Mouse (Mus musculus) ES-Bruce4 (cell line): Measurements from ENCODE around the gene Prkag2. TPM values are rescaled to one million over a fixed set of nuclear protein-coding genes. Genes with fewer than 3 reads are reported as not detected.

Experiments used
- H3K27ac ChIP-seq: 2 replicates; pipeline ENCODE4 v1.5.1; 2012; ENCODE audit warnings: low read length, inconsistent platforms; ENCODE audit not compliant: insufficient read depth
- H3K27me3 ChIP-seq: 2 replicates; pipeline ENCODE4 v1.6.1; 2012; ENCODE audit warnings: mild to moderate bottlenecking, low read length, inconsistent platforms; ENCODE audit not compliant: control insufficient read depth, poor library complexity, insufficient read depth, severe bottlenecking
- H3K36me3 ChIP-seq: 2 replicates; pipeline ENCODE4 v1.6.1; 2012; ENCODE audit warnings: inconsistent platforms, mild to moderate bottlenecking, low read length, moderate library complexity; ENCODE audit not compliant: control insufficient read depth, poor library complexity, insufficient read depth, severe bottlenecking
- H3K4me1 ChIP-seq: one replicate; pipeline ENCODE4 v1.8.1; 2011; ENCODE audit warnings: low read length; ENCODE audit not compliant: control insufficient read depth, insufficient read depth
- H3K4me3 ChIP-seq: 2 replicates; pipeline ENCODE4 v1.5.1; 2011; ENCODE audit warnings: low read depth, mild to moderate bottlenecking, low read length
- H3K9ac ChIP-seq: 2 replicates; pipeline ENCODE4 v1.6.1; 2012; ENCODE audit warnings: low read depth, mild to moderate bottlenecking, inconsistent platforms; ENCODE audit not compliant: poor library complexity, severe bottlenecking
- H3K9me3 ChIP-seq: replicated peaks from 2 replicates; pipeline ENCODE4 v1.6.1; 2012; ENCODE audit warnings: mild to moderate bottlenecking, low read length, inconsistent platforms; ENCODE audit not compliant: control insufficient read depth, poor library complexity, insufficient read depth, severe bottlenecking
- CTCF ChIP-seq: IDR thresholded peaks from one replicate; pipeline ENCODE4 v1.8.1; 2011; ENCODE audit warnings: low read depth, low read length
- EP300 ChIP-seq: IDR thresholded peaks from 2 replicates; pipeline ENCODE4 v1.6.1; 2011; ENCODE audit warnings: low read depth, low read length; ENCODE audit not compliant: insufficient read depth
- POLR2A ChIP-seq: IDR thresholded peaks from one replicate; pipeline ENCODE4 v1.8.1; 2011; ENCODE audit warnings: low read length; ENCODE audit not compliant: insufficient read depth
- polyA plus RNA-seq: library from polyadenylated mRNA; stranded (reverse); fragments of >200 nt; gene quantifications from 2 replicates; pipeline ENCODE4 v1.2.4, GENCODE M21; 2011; ENCODE audit warnings: low read depth; ENCODE audit not compliant: missing spikeins, insufficient read depth, insufficient read length

Gene Prkag2
- polyA plus RNA-seq, 1 experiment, result 22.0 TPM

DNA sequence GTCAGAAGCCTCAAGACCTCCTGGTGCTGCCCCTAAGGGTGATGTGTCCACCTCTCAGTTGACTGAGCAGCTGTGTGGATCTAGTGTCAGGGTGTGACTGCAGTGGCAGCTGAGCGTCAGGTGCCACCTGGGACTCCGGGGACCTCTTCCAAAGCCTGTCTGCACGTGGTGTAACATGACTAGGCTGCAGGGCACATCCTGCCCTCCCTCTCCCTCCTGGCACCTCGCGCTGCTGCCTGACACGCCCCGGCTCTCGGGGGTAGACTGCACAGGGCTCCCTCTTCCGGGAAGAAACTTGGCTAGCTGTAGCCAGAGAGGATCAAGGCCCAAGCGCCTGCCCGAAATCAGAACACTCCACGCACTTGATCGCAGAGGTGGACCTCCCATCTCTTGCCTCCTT lies 127.2 kb downstream of the Prkag2 start:
- Histone ChIP-seq H3K9me3 (no peaks in the 10 kb centered on the region), H3K27ac (no peak overlapping the region), H3K36me3 (no peaks in the 10 kb centered on the region), H3K4me3 (no peak overlapping the region), H3K4me1 (peaks cover 6% of the 10 kb centered on the region), H3K9ac (no peak overlapping the region), H3K27me3 (no peaks in the 10 kb centered on the region)
- TF ChIP-seq EP300, result no peak
- no peak for TF ChIP-seq CTCF
- TF ChIP-seq POLR2A, result no peak

DNA sequence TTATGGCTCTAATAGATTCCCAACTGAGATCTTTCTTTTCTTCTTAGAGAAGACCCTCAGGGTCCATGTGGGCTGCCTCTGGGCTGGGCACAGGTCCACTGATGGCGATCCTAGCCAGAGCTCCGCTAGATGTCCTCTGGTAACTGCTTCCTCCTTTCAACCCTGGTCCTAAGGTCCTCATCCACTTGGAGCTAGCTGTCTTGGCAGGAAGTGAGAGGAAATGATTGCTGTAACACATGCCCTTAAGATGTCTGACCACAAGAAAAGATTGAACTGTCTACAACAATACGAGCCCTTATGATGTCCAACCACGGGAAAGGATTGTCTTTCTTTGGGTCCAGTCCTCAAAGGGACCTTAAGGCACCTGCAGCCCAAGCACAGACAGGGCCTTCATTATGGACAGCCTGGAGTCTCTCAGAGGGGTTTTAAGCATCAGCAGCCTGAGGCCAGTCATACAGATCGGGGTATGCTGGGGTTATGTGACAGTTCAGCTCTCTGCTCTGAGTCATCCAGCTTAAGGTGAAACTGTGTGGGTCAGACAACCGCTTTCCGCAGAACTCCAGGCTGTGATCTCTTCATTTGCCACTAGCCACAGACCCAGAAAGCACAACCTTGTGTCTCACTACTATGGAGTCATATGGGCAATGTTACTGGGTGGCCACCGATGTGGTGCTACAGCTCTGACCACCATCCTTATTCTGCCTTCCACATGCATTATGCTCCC lies 129.7 kb downstream of the Prkag2 start:
- Histone ChIP-seq H3K4me1 (no peaks in the 10 kb centered on the region), H3K9ac (no peak overlapping the region), H3K27ac (no peak overlapping the region), H3K36me3 (no peaks in the 10 kb centered on the region), H3K27me3 (no peaks in the 10 kb centered on the region), H3K4me3 (no peak overlapping the region), H3K9me3 (no peaks in the 10 kb centered on the region)
- no peak for TF ChIP-seq POLR2A
- no peak for TF ChIP-seq CTCF
- TF ChIP-seq EP300, result no peak

DNA sequence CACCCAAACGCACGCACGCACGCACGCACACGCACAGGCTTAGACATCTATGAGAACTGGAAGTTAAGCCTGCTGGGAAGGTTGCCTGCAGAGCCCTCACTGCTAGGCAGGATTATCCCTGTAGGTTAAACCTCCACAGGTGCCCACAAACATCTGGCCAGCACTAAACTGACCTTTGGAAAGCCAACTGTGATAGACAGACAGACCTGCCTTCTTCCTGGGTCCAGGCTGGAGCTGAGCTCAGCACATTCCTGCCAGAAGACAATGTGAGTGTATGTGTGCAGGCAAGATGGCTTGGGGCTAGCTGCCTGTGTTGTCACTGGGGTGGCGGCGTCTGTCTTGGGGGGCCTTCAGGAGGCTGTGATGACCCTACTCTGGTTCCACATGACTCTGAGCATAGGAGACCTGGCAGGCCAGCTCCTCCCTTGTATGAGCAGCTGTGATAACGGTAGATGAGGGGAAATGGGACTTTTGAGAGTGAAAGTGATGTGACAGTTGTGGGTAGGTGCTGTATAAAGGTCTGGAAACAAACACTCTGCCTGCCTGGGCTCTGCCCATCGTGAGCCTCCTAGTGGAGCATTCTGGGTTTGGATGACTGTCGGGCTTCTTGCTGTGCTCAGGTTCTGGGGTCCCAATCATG lies 131.1 kb downstream of the Prkag2 start:
- Histone ChIP-seq H3K27ac (no peak overlapping the region), H3K36me3 (no peaks in the 10 kb centered on the region), H3K4me1 (no peaks in the 10 kb centered on the region), H3K27me3 (no peaks in the 10 kb centered on the region), H3K9ac (no peak overlapping the region), H3K9me3 (no peaks in the 10 kb centered on the region), H3K4me3 (no peak overlapping the region)
- TF ChIP-seq POLR2A, result no peak
- no peak for TF ChIP-seq CTCF
- TF ChIP-seq EP300, result no peak

DNA sequence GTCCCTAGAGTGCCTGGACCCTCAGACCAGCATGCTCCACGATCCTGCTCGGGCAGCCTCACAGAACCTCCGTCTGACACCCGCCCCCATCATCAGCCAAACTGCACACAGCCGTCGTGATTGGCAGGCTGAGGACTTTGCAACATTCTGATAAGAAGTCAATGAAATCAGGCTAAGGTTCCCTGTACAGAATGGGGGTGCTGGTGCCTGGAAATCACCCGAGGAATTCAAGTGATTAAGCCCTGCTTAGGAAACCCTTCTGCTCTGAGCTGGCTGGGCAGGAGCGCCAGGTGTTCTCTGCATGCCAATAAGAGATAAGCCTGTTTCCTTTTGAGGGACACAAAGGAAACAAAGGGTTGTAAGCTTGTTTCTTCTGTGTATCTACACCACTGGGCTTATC lies 131.7 kb downstream of the Prkag2 start:
- H3K9me3 ChIP-seq, result no peaks in the 10 kb centered on the region
- H3K27ac ChIP-seq, result no peak overlapping the region
- TF ChIP-seq CTCF, result no peak
- TF ChIP-seq POLR2A, result no peak
- TF ChIP-seq EP300, result no peak
- no peaks in the 10 kb centered on the region for H3K36me3 ChIP-seq
- no peaks in the 10 kb centered on the region for H3K27me3 ChIP-seq
- H3K4me3 ChIP-seq, result no peak overlapping the region
- H3K4me1 ChIP-seq, result no peaks in the 10 kb centered on the region
- no peak overlapping the region for H3K9ac ChIP-seq

DNA sequence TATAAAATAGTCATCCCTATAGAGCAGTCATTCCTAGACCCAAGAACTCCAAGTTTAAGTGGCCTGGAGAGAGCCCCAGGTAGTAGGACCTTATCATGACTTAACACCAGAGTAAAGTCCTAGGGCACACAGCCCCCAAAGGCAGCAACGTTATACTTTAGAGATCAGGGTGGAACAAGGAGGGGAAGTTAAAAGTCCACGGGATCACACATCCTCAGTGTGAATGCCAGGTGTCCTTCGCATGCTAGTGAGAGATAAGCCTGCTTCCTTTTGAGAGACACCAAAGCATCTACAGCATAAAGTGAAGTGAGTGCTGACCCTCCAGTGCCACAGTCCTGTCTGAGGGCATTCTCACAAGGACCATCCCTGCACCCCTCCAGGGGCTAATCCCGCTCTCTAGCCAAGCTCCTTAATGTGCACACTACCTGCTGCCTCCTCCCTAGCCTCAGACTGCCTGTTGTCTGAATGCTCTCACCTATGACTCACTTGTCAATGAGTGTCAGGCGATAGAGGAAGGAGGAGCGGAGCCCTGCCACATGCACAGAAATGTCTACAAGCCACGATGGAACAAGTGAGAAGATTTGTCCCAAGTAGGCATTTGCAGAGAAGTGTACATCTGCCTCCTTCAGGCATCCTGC lies 132.4 kb downstream of the Prkag2 start:
- no peak for TF ChIP-seq CTCF
- no peak for TF ChIP-seq POLR2A
- TF ChIP-seq EP300, result no peak
- H3K27ac ChIP-seq, result no peak overlapping the region

DNA sequence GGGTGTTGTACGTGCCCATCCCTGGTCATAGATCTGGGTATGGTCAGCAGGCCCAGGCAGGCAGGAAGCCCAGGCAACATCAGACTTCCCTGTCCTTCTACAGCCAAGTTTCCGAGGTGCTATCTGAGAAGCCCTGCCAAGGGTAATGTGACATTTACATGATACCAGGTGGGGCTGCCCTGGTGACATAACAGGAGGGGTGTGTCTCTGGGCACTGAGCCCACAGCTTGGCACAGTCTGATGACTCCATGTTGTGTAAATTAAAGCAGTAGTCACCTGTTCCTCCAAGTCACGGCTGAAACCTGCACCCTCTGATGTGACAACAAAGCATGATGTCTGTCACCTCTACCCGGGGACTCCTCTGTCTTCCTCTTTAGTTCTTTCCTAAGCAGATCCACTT lies 136.7 kb downstream of the Prkag2 start:
- Histone ChIP-seq H3K9ac (no peak overlapping the region), H3K36me3 (no peaks in the 10 kb centered on the region), H3K9me3 (no peaks in the 10 kb centered on the region), H3K4me1 (no peaks in the 10 kb centered on the region), H3K4me3 (no peak overlapping the region), H3K27me3 (no peaks in the 10 kb centered on the region), H3K27ac (no peak overlapping the region)
- TF ChIP-seq EP300 (no peak), CTCF (no peak), POLR2A (no peak)

More for the DNA sequence above, 132.4 kb downstream of the Prkag2 start:
- Histone ChIP-seq H3K4me3 (no peak overlapping the region), H3K9ac (no peak overlapping the region), H3K27me3 (no peaks in the 10 kb centered on the region), H3K36me3 (no peaks in the 10 kb centered on the region), H3K9me3 (no peaks in the 10 kb centered on the region), H3K4me1 (no peaks in the 10 kb centered on the region)
